Mouse (Mus musculus) MEL (cell line): Measurements from ENCODE around the gene Mecp2. TPM values are rescaled to one million over a fixed set of nuclear protein-coding genes. Genes with fewer than 3 reads are reported as not detected.

Experiments
- DNase-seq: peaks from one replicate; pipeline ENCODE4 v3.0.0; 2011; ENCODE audit warnings: low read depth, low spot score
- H3K27ac ChIP-seq: 2 replicates; pipeline ENCODE4 v1.5.1; 2012; ENCODE audit warnings: low read depth, mild to moderate bottlenecking, control low read depth, low read length, moderate library complexity; ENCODE audit not compliant: control insufficient read depth
- H3K27me3 ChIP-seq, 2 experiments: fragments of 150-350 bp in 1 of 2; sonication (generic) in 1 of 2; 2 replicates each; pipeline ENCODE4 v1.6.1; 2012; ENCODE audit warnings: low read length in 2 of 2, mild to moderate bottlenecking in 2 of 2, improper control_type of control experiment in 1 of 2, moderate library complexity in 1 of 2; ENCODE audit not compliant: insufficient read depth in 2 of 2, control insufficient read depth in 1 of 2
- H3K36me3 ChIP-seq, 2 experiments: 2 replicates each; pipeline ENCODE4 v1.6.1; 2012 to 2014; ENCODE audit warnings: low read length in 2 of 2, improper control_type of control experiment in 1 of 2, inconsistent platforms in 1 of 2, mild to moderate bottlenecking in 1 of 2; ENCODE audit not compliant: insufficient read depth in 2 of 2, control insufficient read depth in 1 of 2
- H3K4me1 ChIP-seq, 2 experiments: fragments of 150-350 bp in 1 of 2; sonication (generic) in 1 of 2; 2 replicates each; pipeline ENCODE4 v1.6.1; 2012; ENCODE audit warnings: low read length in 2 of 2, improper control_type of control experiment in 1 of 2, mild to moderate bottlenecking in 1 of 2; ENCODE audit not compliant: insufficient read depth in 2 of 2, control insufficient read depth in 1 of 2
- H3K4me3 ChIP-seq, 2 experiments: fragments of 150-350 bp in 1 of 2; sonication (generic) in 1 of 2; 2 replicates each; pipeline ENCODE4 v1.5.1; 2012; ENCODE audit warnings: low read depth in 2 of 2, low read length in 2 of 2, mild to moderate bottlenecking in 2 of 2, moderate library complexity in 2 of 2, control low read depth in 1 of 2, improper control_type of control experiment in 1 of 2; ENCODE audit not compliant: control insufficient read depth in 1 of 2, insufficient read depth in 1 of 2
- H3K79me2 ChIP-seq: 2 replicates; pipeline ENCODE4 v1.6.1; 2012; ENCODE audit warnings: mild to moderate bottlenecking, low read length, moderate library complexity; ENCODE audit not compliant: control insufficient read depth, poor library complexity, insufficient read depth
- H3K9ac ChIP-seq: 2 replicates; pipeline ENCODE4 v1.6.1; 2012; ENCODE audit warnings: low read depth, mild to moderate bottlenecking, control low read depth, low read length, moderate library complexity; ENCODE audit not compliant: control insufficient read depth, poor library complexity, severe bottlenecking
- H3K9me3 ChIP-seq: fragments of 150-350 bp; sonication (generic); replicated peaks from 2 replicates; pipeline ENCODE4 v1.6.1; 2012; ENCODE audit warnings: mild to moderate bottlenecking, low read length, improper control_type of control experiment, moderate library complexity; ENCODE audit not compliant: insufficient read depth
- CHD2 ChIP-seq: IDR thresholded peaks from 2 replicates; pipeline ENCODE4 v1.6.1; 2011; ENCODE audit warnings: low read length, improper control_type of control experiment
- ELF1 ChIP-seq: IDR thresholded peaks from 2 replicates; pipeline ENCODE4 v1.6.1; 2014; ENCODE audit warnings: low read depth, mild to moderate bottlenecking, inconsistent platforms, low read length, improper control_type of control experiment, moderate library complexity
- MAX ChIP-seq: IDR thresholded peaks from 2 replicates; pipeline ENCODE4 v1.6.1; 2011; ENCODE audit warnings: low read length, improper control_type of control experiment
- MXI1 ChIP-seq: IDR thresholded peaks from 2 replicates; pipeline ENCODE4 v1.6.1; 2011; ENCODE audit warnings: mild to moderate bottlenecking, low read depth, low read length, improper control_type of control experiment
- NELFE ChIP-seq: IDR thresholded peaks from 2 replicates; pipeline ENCODE4 v1.6.1; 2011; ENCODE audit warnings: low read depth, low read length, improper control_type of control experiment
- POLR2AphosphoS2 ChIP-seq: IDR thresholded peaks from 2 replicates; pipeline ENCODE4 v1.6.1; 2011; ENCODE audit warnings: low read length, improper control_type of control experiment
- POLR2AphosphoS5 ChIP-seq: IDR thresholded peaks from 2 replicates; pipeline ENCODE4 v1.6.1; 2012; ENCODE audit warnings: low read depth, borderline replicate concordance, mild to moderate bottlenecking, inconsistent platforms, low read length, moderate library complexity, mixed read lengths
- RCOR1 ChIP-seq: IDR thresholded peaks from 2 replicates; pipeline ENCODE4 v1.6.1; 2012; ENCODE audit warnings: low read depth, mild to moderate bottlenecking, inconsistent platforms, low read length, improper control_type of control experiment
- SIN3A ChIP-seq: IDR thresholded peaks from 2 replicates; pipeline ENCODE4 v1.6.1; 2012; ENCODE audit warnings: low read length, improper control_type of control experiment, inconsistent platforms
- SMC3 ChIP-seq: IDR thresholded peaks from 2 replicates; pipeline ENCODE4 v1.6.1; 2011; ENCODE audit warnings: low read depth, low read length, improper control_type of control experiment
- USF2 ChIP-seq, 2 experiments: IDR thresholded peaks; 2 replicates each; pipeline ENCODE4 v1.6.1; 2011 to 2012; ENCODE audit warnings: improper control_type of control experiment in 2 of 2, low read length in 2 of 2, borderline replicate concordance in 1 of 2, inconsistent platforms in 1 of 2, low read depth in 1 of 2, mild to moderate bottlenecking in 1 of 2; ENCODE audit not compliant: insufficient read depth in 1 of 2
- ZC3H11A ChIP-seq: IDR thresholded peaks from 2 replicates; pipeline ENCODE4 v1.6.1; 2012; ENCODE audit warnings: low read depth, mild to moderate bottlenecking, inconsistent platforms, low read length, improper control_type of control experiment
- polyA plus RNA-seq, 2 experiments: library from polyadenylated mRNA; stranded (reverse) in 1 of 2; unstranded in 1 of 2; fragments of >175 nt in 1 of 2; fragments of >200 nt in 1 of 2; gene quantifications; 2 replicates each; pipeline versions ENCODE4 v1.2.1 to v1.2.4; 2012; ENCODE audit warnings: low replicate concordance in 2 of 2, low read depth in 1 of 2; ENCODE audit not compliant: insufficient read length in 2 of 2, insufficient read depth in 1 of 2, missing spikeins in 1 of 2
- total RNA-seq: library from RNA; depleted of rRNA; stranded (reverse); fragments of 300-350 nt; gene quantifications from 2 replicates; pipeline ENCODE4 v1.2.3, GENCODE M21; 2012; rRNA removed

Mecp2 gene
- total and polyA plus RNA-seq, 3 experiments: 12.5 to 20.7 TPM; not detected in 1

DNA sequence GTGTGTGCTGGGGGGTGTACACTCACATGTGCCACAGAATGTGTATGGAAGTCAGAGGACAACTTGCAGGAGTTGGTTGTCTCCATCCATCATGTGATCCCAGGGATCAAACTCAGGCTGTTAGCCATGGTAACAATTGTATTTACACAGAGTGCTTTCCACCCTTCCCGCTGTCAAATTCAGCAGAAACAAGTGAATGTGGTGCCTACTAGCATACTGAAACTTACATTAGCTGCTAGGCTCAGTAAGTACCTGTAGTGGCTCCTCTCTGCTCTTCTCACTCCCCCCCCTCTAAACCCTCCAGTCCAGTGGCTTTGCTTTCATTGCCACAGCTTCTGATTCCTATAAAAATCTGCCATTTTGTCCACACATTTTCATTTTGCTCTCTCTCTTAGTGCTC is 157.4 kb downstream of the Mecp2 start:
- no peaks in the 10 kb centered on the region for H3K9me3 ChIP-seq
- no peak overlapping the region for H3K4me3 ChIP-seq
- DNase-seq: no peak
- peaks cover 0 to 3% of the 10 kb centered on the region in 2 experiments; a peak in 2 of 4 replicates for H3K36me3 ChIP-seq
- H3K27ac ChIP-seq: no peak overlapping the region
- peaks cover 0 to 2% of the 10 kb centered on the region in 2 experiments; a peak in 1 of 4 replicates for H3K4me1 ChIP-seq
- TF ChIP-seq ELF1 (no peak), CHD2 (no peak), ZC3H11A (no peak), USF2 (IDR thresholded peaks at IDR 0.05; ENCODE audit: borderline replicate concordance in 1 of 2, insufficient read depth in 1 of 2, low read depth in 1 of 2, low read length in 2 of 2) (no peak), POLR2AphosphoS2 (no peak), MAX (no peak), POLR2AphosphoS5 (no peak), NELFE (no peak), RCOR1 (no peak), SIN3A (no peak), MXI1 (no peak), SMC3 (no peak)
- no peaks in the 10 kb centered on the region for H3K27me3 ChIP-seq
- no peak overlapping the region for H3K9ac ChIP-seq
- H3K79me2 ChIP-seq: no peaks in the 10 kb centered on the region

Other genes starting within 250 kb of the Mecp2 start
- 0.10 and 0.35 TPM in 2 replicates for gene Avpr2, start 243.3 kb downstream of the Mecp2 start, total RNA-seq
- under 1 TPM in 1 of 2 experiments, not detected in 1; 0.49 TPM for gene Avpr2, start 243.3 kb downstream of the Mecp2 start, polyA plus RNA-seq
- 0.52 and 0.73 TPM in 2 replicates for gene L1cam, start 239.3 kb downstream of the Mecp2 start, total RNA-seq
- under 1 TPM in 1 of 2 experiments, not detected in 1; 0.96 TPM for gene L1cam, start 239.3 kb downstream of the Mecp2 start, polyA plus RNA-seq
- gene Arhgap4, start 213.5 kb downstream of the Mecp2 start, total RNA-seq: 9.6 and 10.3 TPM in 2 replicates
- 10 to 100 TPM in 1 of 2 experiments, not detected in 1; 24.5 TPM for gene Arhgap4, start 213.5 kb downstream of the Mecp2 start, polyA plus RNA-seq
- 155 and 174 TPM in 2 replicates for gene Naa10, start 213.4 kb downstream of the Mecp2 start, total RNA-seq
- 100 to 1,000 TPM; 253 to 417 TPM for gene Naa10, start 213.4 kb downstream of the Mecp2 start, polyA plus RNA-seq
- gene Renbp, start 204.5 kb downstream of the Mecp2 start, total RNA-seq: 18.8 and 22.7 TPM in 2 replicates
- 10 to 100 TPM in 1 of 2 experiments, not detected in 1; 38.0 TPM for gene Renbp, start 204.5 kb downstream of the Mecp2 start, polyA plus RNA-seq
- 53.6 and 60.0 TPM in 2 replicates for gene Hcfc1, start 169.0 kb downstream of the Mecp2 start, total RNA-seq
- 100 to 1,000 TPM in 1 of 2 experiments, 10 to 100 TPM in 1; 40.8 to 146 TPM for gene Hcfc1, start 169.0 kb downstream of the Mecp2 start, polyA plus RNA-seq
- gene Irak1, start 111.4 kb downstream of the Mecp2 start, total RNA-seq: 30.1 and 33.7 TPM in 2 replicates
- gene Irak1, start 111.4 kb downstream of the Mecp2 start, polyA plus RNA-seq: 100 to 1,000 TPM in 1 of 2 experiments, not detected in 1; 106 TPM
- not detected in 2 replicates for gene Opn1mw, start 7.9 kb downstream of the Mecp2 start, total RNA-seq
- gene Opn1mw, start 7.9 kb downstream of the Mecp2 start, polyA plus RNA-seq: not detected
- gene Tex28, start 32.5 kb upstream of the Mecp2 start, total RNA-seq: not detected in 2 replicates
- gene Tex28, start 32.5 kb upstream of the Mecp2 start, polyA plus RNA-seq: not detected
- not detected in 2 replicates for gene Tktl1, start 41.9 kb upstream of the Mecp2 start, total RNA-seq
- under 1 TPM in 1 of 2 experiments, not detected in 1; 0.04 TPM for gene Tktl1, start 41.9 kb upstream of the Mecp2 start, polyA plus RNA-seq
- gene Flna, start 114.5 kb upstream of the Mecp2 start, total RNA-seq: 111 and 155 TPM in 2 replicates
- gene Flna, start 114.5 kb upstream of the Mecp2 start, polyA plus RNA-seq: 100 to 1,000 TPM; 147 to 233 TPM
- 52.2 and 55.5 TPM in 2 replicates for gene Emd, start 119.3 kb upstream of the Mecp2 start, total RNA-seq
- 100 to 1,000 TPM; 130 to 157 TPM for gene Emd, start 119.3 kb upstream of the Mecp2 start, polyA plus RNA-seq
- 3,229 and 3,230 TPM in 2 replicates for gene Rpl10, start 135.4 kb upstream of the Mecp2 start, total RNA-seq
- 100 to 1,000 TPM in 1 of 2 experiments, not detected in 1; 232 TPM for gene Rpl10, start 135.4 kb upstream of the Mecp2 start, polyA plus RNA-seq
- 26.1 and 28.0 TPM in 2 replicates for gene Taz, start 146.5 kb upstream of the Mecp2 start, total RNA-seq
- gene Taz, start 146.5 kb upstream of the Mecp2 start, polyA plus RNA-seq: 10 to 100 TPM in 1 of 2 experiments, not detected in 1; 34.1 TPM
- 5.0 and 5.6 TPM in 2 replicates for gene Dnase1l1, start 147.0 kb upstream of the Mecp2 start, total RNA-seq
- gene Dnase1l1, start 147.0 kb upstream of the Mecp2 start, polyA plus RNA-seq: 1 to 10 TPM in 1 of 2 experiments, not detected in 1; 9.5 TPM
- 31.7 and 41.6 TPM in 2 replicates for gene Atp6ap1, start 161.7 kb upstream of the Mecp2 start, total RNA-seq
- gene Atp6ap1, start 161.7 kb upstream of the Mecp2 start, polyA plus RNA-seq: 100 to 1,000 TPM in 1 of 2 experiments, 10 to 100 TPM in 1; 75.5 to 355 TPM
- 5.2 and 6.4 TPM in 2 replicates for gene Gdi1, start 169.6 kb upstream of the Mecp2 start, total RNA-seq
- gene Gdi1, start 169.6 kb upstream of the Mecp2 start, polyA plus RNA-seq: 10 to 100 TPM in 1 of 2 experiments, not detected in 1; 24.5 TPM
- 43.6 and 46.3 TPM in 2 replicates for gene Fam50a, start 177.7 kb upstream of the Mecp2 start, total RNA-seq
- 100 to 1,000 TPM in 1 of 2 experiments, 10 to 100 TPM in 1; 64.8 to 107 TPM for gene Fam50a, start 177.7 kb upstream of the Mecp2 start, polyA plus RNA-seq
- 7.3 and 8.3 TPM in 2 replicates for gene Plxna3, start 193.7 kb upstream of the Mecp2 start, total RNA-seq
- 10 to 100 TPM in 1 of 2 experiments, not detected in 1; 13.7 TPM for gene Plxna3, start 193.7 kb upstream of the Mecp2 start, polyA plus RNA-seq
- 52.7 and 61.7 TPM in 2 replicates for gene Lage3, start 218.3 kb upstream of the Mecp2 start, total RNA-seq
- 10 to 100 TPM in 1 of 2 experiments, not detected in 1; 88.1 TPM for gene Lage3, start 218.3 kb upstream of the Mecp2 start, polyA plus RNA-seq
- gene Ubl4a, start 237.9 kb upstream of the Mecp2 start, total RNA-seq: 23.4 and 24.0 TPM in 2 replicates
- gene Ubl4a, start 237.9 kb upstream of the Mecp2 start, polyA plus RNA-seq: 10 to 100 TPM in 1 of 2 experiments, not detected in 1; 82.4 TPM
- 13.7 and 19.4 TPM in 2 replicates for gene Slc10a3, start 238.0 kb upstream of the Mecp2 start, total RNA-seq
- 10 to 100 TPM in 1 of 2 experiments, not detected in 1; 16.0 TPM for gene Slc10a3, start 238.0 kb upstream of the Mecp2 start, polyA plus RNA-seq